Mouse (Mus musculus): ENCODE results near the gene Stag1.

GRCm38 (mm10) chr9:100735993-100736645 lies 138.5 kb downstream of the Stag1 start:
- TF ChIP-seq GATA1 (IDR thresholded peaks at IDR 0.05; ENCODE audit: low read length) (peak; percentile 20; the same call in 1 of the 2 replicates), TAL1 (IDR thresholded peaks at IDR 0.05; ENCODE audit: low read length) (peak; percentile 74)
